Mouse (Mus musculus) MEL (cell line): ENCODE measurements around the gene Dlg1. TPM values are rescaled to one million over a fixed set of nuclear protein-coding genes. Genes with fewer than 3 reads are reported as not detected.

Experiments used
- DNase-seq: peaks from one replicate; pipeline ENCODE4 v3.0.0; 2011; ENCODE audit warnings: low read depth, low spot score
- H3K27ac ChIP-seq: 2 replicates; pipeline ENCODE4 v1.5.1; 2012; ENCODE audit warnings: low read depth, mild to moderate bottlenecking, control low read depth, low read length, moderate library complexity; ENCODE audit not compliant: control insufficient read depth
- H3K27me3 ChIP-seq, 2 experiments: fragments of 150-350 bp in 1 of 2; sonication (generic) in 1 of 2; 2 replicates each; pipeline ENCODE4 v1.6.1; 2012; ENCODE audit warnings: low read length in 2 of 2, mild to moderate bottlenecking in 2 of 2, improper control_type of control experiment in 1 of 2, moderate library complexity in 1 of 2; ENCODE audit not compliant: insufficient read depth in 2 of 2, control insufficient read depth in 1 of 2
- H3K36me3 ChIP-seq, 2 experiments: 2 replicates each; pipeline ENCODE4 v1.6.1; 2012 to 2014; ENCODE audit warnings: low read length in 2 of 2, improper control_type of control experiment in 1 of 2, inconsistent platforms in 1 of 2, mild to moderate bottlenecking in 1 of 2; ENCODE audit not compliant: insufficient read depth in 2 of 2, control insufficient read depth in 1 of 2
- H3K4me1 ChIP-seq, 2 experiments: fragments of 150-350 bp in 1 of 2; sonication (generic) in 1 of 2; 2 replicates each; pipeline ENCODE4 v1.6.1; 2012; ENCODE audit warnings: low read length in 2 of 2, improper control_type of control experiment in 1 of 2, mild to moderate bottlenecking in 1 of 2; ENCODE audit not compliant: insufficient read depth in 2 of 2, control insufficient read depth in 1 of 2
- H3K4me3 ChIP-seq, 2 experiments: fragments of 150-350 bp in 1 of 2; sonication (generic) in 1 of 2; 2 replicates each; pipeline ENCODE4 v1.5.1; 2012; ENCODE audit warnings: low read depth in 2 of 2, low read length in 2 of 2, mild to moderate bottlenecking in 2 of 2, moderate library complexity in 2 of 2, control low read depth in 1 of 2, improper control_type of control experiment in 1 of 2; ENCODE audit not compliant: control insufficient read depth in 1 of 2, insufficient read depth in 1 of 2
- H3K79me2 ChIP-seq: 2 replicates; pipeline ENCODE4 v1.6.1; 2012; ENCODE audit warnings: mild to moderate bottlenecking, low read length, moderate library complexity; ENCODE audit not compliant: control insufficient read depth, poor library complexity, insufficient read depth
- H3K9ac ChIP-seq: 2 replicates; pipeline ENCODE4 v1.6.1; 2012; ENCODE audit warnings: low read depth, mild to moderate bottlenecking, control low read depth, low read length, moderate library complexity; ENCODE audit not compliant: control insufficient read depth, poor library complexity, severe bottlenecking
- H3K9me3 ChIP-seq: fragments of 150-350 bp; sonication (generic); replicated peaks from 2 replicates; pipeline ENCODE4 v1.6.1; 2012; ENCODE audit warnings: mild to moderate bottlenecking, low read length, improper control_type of control experiment, moderate library complexity; ENCODE audit not compliant: insufficient read depth
- BHLHE40 ChIP-seq: IDR thresholded peaks from 2 replicates; pipeline ENCODE4 v1.6.1; 2012; ENCODE audit warnings: low read depth, mild to moderate bottlenecking, inconsistent platforms, low read length, improper control_type of control experiment, borderline replicate concordance
- CHD2 ChIP-seq: IDR thresholded peaks from 2 replicates; pipeline ENCODE4 v1.6.1; 2011; ENCODE audit warnings: low read length, improper control_type of control experiment
- CTCF ChIP-seq, 3 experiments: IDR thresholded peaks in 2 of 3; conservative IDR thresholded peaks in 1 of 3; 2 replicates each; pipeline ENCODE4 v1.5.1; 2011 to 2012; ENCODE audit warnings: low read length in 3 of 3, low read depth in 2 of 3, mild to moderate bottlenecking in 2 of 3, improper control_type of control experiment in 1 of 3, inconsistent platforms in 1 of 3, mixed read lengths in 1 of 3, moderate library complexity in 1 of 3; ENCODE audit not compliant: control insufficient read depth in 1 of 3, insufficient read depth in 1 of 3, poor library complexity in 1 of 3, severe bottlenecking in 1 of 3
- ETS1 ChIP-seq: IDR thresholded peaks from 2 replicates; pipeline ENCODE4 v1.6.1; 2012; ENCODE audit warnings: low read depth, mild to moderate bottlenecking, inconsistent platforms, low read length, improper control_type of control experiment, moderate library complexity
- GABPA ChIP-seq: IDR thresholded peaks from 2 replicates; pipeline ENCODE4 v1.6.1; 2012; ENCODE audit warnings: low read depth, mild to moderate bottlenecking, inconsistent platforms, low read length, improper control_type of control experiment, moderate library complexity
- HCFC1 ChIP-seq: IDR thresholded peaks from 2 replicates; pipeline ENCODE4 v1.6.1; 2012; ENCODE audit warnings: low read depth, mild to moderate bottlenecking, inconsistent platforms, low read length, improper control_type of control experiment, moderate library complexity
- JUND ChIP-seq: IDR thresholded peaks from 2 replicates; pipeline ENCODE4 v1.6.1; 2011; ENCODE audit warnings: low read depth, mild to moderate bottlenecking, improper control_type of control experiment, low read length
- KAT2A ChIP-seq: conservative IDR thresholded peaks from 2 replicates; pipeline ENCODE4 v1.6.1; 2012; ENCODE audit warnings: low read depth, low read length, improper control_type of control experiment, inconsistent platforms
- MAFK ChIP-seq: IDR thresholded peaks from 2 replicates; pipeline ENCODE4 v1.6.1; 2011; ENCODE audit warnings: low read depth, mild to moderate bottlenecking, low read length, improper control_type of control experiment, borderline replicate concordance
- MAX ChIP-seq: IDR thresholded peaks from 2 replicates; pipeline ENCODE4 v1.6.1; 2011; ENCODE audit warnings: low read length, improper control_type of control experiment
- MAZ ChIP-seq: IDR thresholded peaks from 2 replicates; pipeline ENCODE4 v1.6.1; 2012; ENCODE audit warnings: low read depth, mild to moderate bottlenecking, inconsistent platforms, low read length, improper control_type of control experiment
- MEF2A ChIP-seq: IDR thresholded peaks from 2 replicates; pipeline ENCODE4 v1.6.1; 2014; ENCODE audit warnings: low read depth, mild to moderate bottlenecking, inconsistent platforms, low read length, improper control_type of control experiment; ENCODE audit not compliant: poor library complexity, insufficient replicate concordance, severe bottlenecking; ENCODE audit errors: extremely low read depth
- MXI1 ChIP-seq: IDR thresholded peaks from 2 replicates; pipeline ENCODE4 v1.6.1; 2011; ENCODE audit warnings: mild to moderate bottlenecking, low read depth, low read length, improper control_type of control experiment
- MYB ChIP-seq: IDR thresholded peaks from 2 replicates; pipeline ENCODE4 v1.6.1; 2011; ENCODE audit warnings: mild to moderate bottlenecking, low read depth, low read length, improper control_type of control experiment
- MYC ChIP-seq: IDR thresholded peaks from 2 replicates; pipeline ENCODE4 v1.6.1; 2011; ENCODE audit warnings: low read depth, mild to moderate bottlenecking, low read length, improper control_type of control experiment, moderate library complexity
- NELFE ChIP-seq: IDR thresholded peaks from 2 replicates; pipeline ENCODE4 v1.6.1; 2011; ENCODE audit warnings: low read depth, low read length, improper control_type of control experiment
- POLR2AphosphoS2 ChIP-seq: IDR thresholded peaks from 2 replicates; pipeline ENCODE4 v1.6.1; 2011; ENCODE audit warnings: low read length, improper control_type of control experiment
- RCOR1 ChIP-seq: IDR thresholded peaks from 2 replicates; pipeline ENCODE4 v1.6.1; 2012; ENCODE audit warnings: low read depth, mild to moderate bottlenecking, inconsistent platforms, low read length, improper control_type of control experiment
- SMC3 ChIP-seq: IDR thresholded peaks from 2 replicates; pipeline ENCODE4 v1.6.1; 2011; ENCODE audit warnings: low read depth, low read length, improper control_type of control experiment
- TBP ChIP-seq: IDR thresholded peaks from 2 replicates; pipeline ENCODE4 v1.8.0; 2011; ENCODE audit warnings: low read depth, low read length, improper control_type of control experiment
- TCF12 ChIP-seq: IDR thresholded peaks from 2 replicates; pipeline ENCODE4 v1.6.1; 2014; ENCODE audit warnings: low read depth, mild to moderate bottlenecking, inconsistent platforms, low read length, improper control_type of control experiment, moderate library complexity
- ZMIZ1 ChIP-seq: IDR thresholded peaks from 2 replicates; pipeline ENCODE4 v1.6.1; 2012; ENCODE audit warnings: low read depth, mild to moderate bottlenecking, inconsistent platforms, low read length, improper control_type of control experiment, moderate library complexity
- ZNF384 ChIP-seq: IDR thresholded peaks from 2 replicates; pipeline ENCODE4 v1.6.1; 2012; ENCODE audit warnings: low read depth, mild to moderate bottlenecking, inconsistent platforms, low read length, improper control_type of control experiment
- polyA plus RNA-seq, 2 experiments: library from polyadenylated mRNA; stranded (reverse) in 1 of 2; unstranded in 1 of 2; fragments of >175 nt in 1 of 2; fragments of >200 nt in 1 of 2; gene quantifications; 2 replicates each; pipeline versions ENCODE4 v1.2.1 to v1.2.4; 2012; ENCODE audit warnings: low replicate concordance in 2 of 2, low read depth in 1 of 2; ENCODE audit not compliant: insufficient read length in 2 of 2, insufficient read depth in 1 of 2, missing spikeins in 1 of 2
- total RNA-seq: library from RNA; depleted of rRNA; stranded (reverse); fragments of 300-350 nt; gene quantifications from 2 replicates; pipeline ENCODE4 v1.2.3, GENCODE M21; 2012

Gene Dlg1
- total and polyA plus RNA-seq, 3 experiments, result 25.7 to 74.6 (median 33.9) TPM

DNA sequence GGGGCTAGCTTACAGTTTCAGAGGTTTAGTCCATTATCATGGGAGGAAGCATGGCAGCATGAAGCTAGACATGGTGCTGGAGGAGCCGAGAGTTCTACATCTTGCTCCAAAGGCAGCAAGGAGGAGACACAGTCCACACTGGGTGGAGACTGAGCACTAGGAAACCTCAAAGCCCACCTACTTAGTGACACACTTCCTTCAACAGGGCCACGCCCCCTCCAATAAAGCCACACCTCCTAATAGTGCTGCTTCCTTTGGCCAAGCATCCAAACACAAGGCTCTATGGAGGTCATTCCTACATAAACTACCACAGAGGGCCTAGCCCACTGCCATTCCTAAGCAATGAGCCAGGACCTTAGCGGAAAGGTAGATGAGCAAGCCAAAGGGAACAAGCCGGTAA is 32.9 kb upstream of the Dlg1 start:
- Histone ChIP-seq H3K36me3 (no peaks in the 10 kb centered on the region), H3K9me3 (no peaks in the 10 kb centered on the region), H3K27ac (no peak overlapping the region), H3K9ac (no peak overlapping the region), H3K4me3 (no peak overlapping the region), H3K4me1 (no peaks in the 10 kb centered on the region), H3K27me3 (peaks cover 1 to 4% of the 10 kb centered on the region in 2 experiments), H3K79me2 (no peaks in the 10 kb centered on the region)
- TF ChIP-seq MAFK (no peak), POLR2AphosphoS2 (no peak), MAZ (no peak), BHLHE40 (no peak), ZNF384 (no peak), KAT2A (no peak), CTCF (IDR thresholded peaks at IDR 0.05 in 2 of 3, conservative IDR thresholded peaks at IDR 0.05 in 1 of 3; ENCODE audit: control insufficient read depth in 1 of 3, insufficient read depth in 1 of 3, low read depth in 2 of 3, low read length in 3 of 3, poor library complexity in 1 of 3, severe bottlenecking in 1 of 3) (no peak), JUND (no peak), MXI1 (no peak), ETS1 (no peak), TCF12 (no peak), MAX (no peak), GABPA (no peak), MYB (no peak)
- peak; percentile 14 for DNase-seq

GRCm38 (mm10) chr16:31631046-31631445 is 32.2 kb upstream of the Dlg1 start:
- H3K79me2 ChIP-seq, result no peaks in the 10 kb centered on the region
- H3K27ac ChIP-seq, result no peak overlapping the region
- no peaks in the 10 kb centered on the region for H3K36me3 ChIP-seq
- no peak overlapping the region for H3K4me3 ChIP-seq
- peaks cover 1 to 4% of the 10 kb centered on the region in 2 experiments for H3K27me3 ChIP-seq
- no peak for TF ChIP-seq MXI1
- TF ChIP-seq POLR2AphosphoS2, result no peak
- TF ChIP-seq RCOR1, result no peak
- no peak for TF ChIP-seq ZNF384
- no peak for TF ChIP-seq MAZ
- TF ChIP-seq MEF2A, result no peak
- no peak for TF ChIP-seq CTCF (IDR thresholded peaks at IDR 0.05 in 2 of 3, conservative IDR thresholded peaks at IDR 0.05 in 1 of 3; ENCODE audit: control insufficient read depth in 1 of 3, insufficient read depth in 1 of 3, low read depth in 2 of 3, low read length in 3 of 3, poor library complexity in 1 of 3, severe bottlenecking in 1 of 3)
- no peak for TF ChIP-seq SMC3
- no peak for TF ChIP-seq MYC
- TF ChIP-seq ETS1, result no peak
- no peak for TF ChIP-seq CHD2
- no peak for TF ChIP-seq TBP
- TF ChIP-seq JUND, result no peak
- no peak for TF ChIP-seq HCFC1
- TF ChIP-seq ZMIZ1, result no peak
- no peak for TF ChIP-seq NELFE
- TF ChIP-seq MAX, result no peak
- H3K9ac ChIP-seq, result no peak overlapping the region
- no peaks in the 10 kb centered on the region for H3K9me3 ChIP-seq
- DNase-seq, result no peak
- H3K4me1 ChIP-seq, result no peaks in the 10 kb centered on the region
